ENCODE assay signal across 8 mouse cellular contexts in genomic region chr10:40499314-40500252, GRCm38 (mm10).
DNase-seq lines count a peak whose midpoint lies in the region; ATAC-seq lines count a peak whose summit lies in the region.

No protein-coding gene starts in this region.

- H3K9me3 ChIP-seq in megakaryocyte, embryonic 14.5 days, result no peaks in the 10 kb centered on the region

- no peaks in the 10 kb centered on the region for H3K27me3 ChIP-seq in megakaryocyte, embryonic 14.5 days (replicated peaks)

- intact Hi-C loops in left cerebral cortex, postnatal 25 days (cut with DNase I), result loop anchor here (2.0 kb wide), 1 partner anchor 17 kb away; no protein-coding TSS in a partner anchor

- H3K36me3 ChIP-seq in megakaryocyte, embryonic 14.5 days (replicated peaks; ENCODE audit: low read length), result no peaks in the 10 kb centered on the region

- ATAC-seq in common myeloid progenitor, adult 5-6 weeks (replicated peaks; ENCODE audit: low read depth, poor library complexity, severe bottlenecking), result peak; percentile 46

- peak; percentile 40 for DNase-seq in MN1 (ENCODE audit: low spot score)
- DNase-seq in heart, adult 9 months (ENCODE audit: low spot score in 2 of 2), result peak; percentile 17 to 49
- DNase-seq in kidney, adult 18-20 months, result peak; percentile 69
- DNase-seq in left cerebral cortex, postnatal 25 days (ENCODE audit: low spot score in 2 of 2), result peak; percentile 62 to 86
- DNase-seq in right cerebral cortex, postnatal 36 days (ENCODE audit: low spot score in 2 of 2), result peak; percentile 79 to 84
- no peak for DNase-seq in urinary bladder, postnatal 14 days (ENCODE audit: low spot score)

- H3K4me3 ChIP-seq in megakaryocyte, embryonic 14.5 days (replicated peaks), result peak overlapping the region; percentile 80

- H3K4me1 ChIP-seq in megakaryocyte, embryonic 14.5 days, result peaks cover 38% of the 10 kb centered on the region
